Mouse (Mus musculus) liver, embryonic 14 days (tissue): Measurements from ENCODE around the gene Tsen54. TPM values are rescaled to one million over a fixed set of nuclear protein-coding genes. Genes with fewer than 3 reads are reported as not detected.

ENCODE experiments used
- polyA plus RNA-seq: library from polyadenylated mRNA; depleted of rRNA; stranded (reverse); fragments of >200 nt; gene quantifications from 2 replicates; pipeline ENCODE4 v1.2.3, GENCODE M21; 2012; rRNA removed

Gene Tsen54
- polyA plus RNA-seq = 11.0 and 12.6 TPM in 2 replicates

DNA sequence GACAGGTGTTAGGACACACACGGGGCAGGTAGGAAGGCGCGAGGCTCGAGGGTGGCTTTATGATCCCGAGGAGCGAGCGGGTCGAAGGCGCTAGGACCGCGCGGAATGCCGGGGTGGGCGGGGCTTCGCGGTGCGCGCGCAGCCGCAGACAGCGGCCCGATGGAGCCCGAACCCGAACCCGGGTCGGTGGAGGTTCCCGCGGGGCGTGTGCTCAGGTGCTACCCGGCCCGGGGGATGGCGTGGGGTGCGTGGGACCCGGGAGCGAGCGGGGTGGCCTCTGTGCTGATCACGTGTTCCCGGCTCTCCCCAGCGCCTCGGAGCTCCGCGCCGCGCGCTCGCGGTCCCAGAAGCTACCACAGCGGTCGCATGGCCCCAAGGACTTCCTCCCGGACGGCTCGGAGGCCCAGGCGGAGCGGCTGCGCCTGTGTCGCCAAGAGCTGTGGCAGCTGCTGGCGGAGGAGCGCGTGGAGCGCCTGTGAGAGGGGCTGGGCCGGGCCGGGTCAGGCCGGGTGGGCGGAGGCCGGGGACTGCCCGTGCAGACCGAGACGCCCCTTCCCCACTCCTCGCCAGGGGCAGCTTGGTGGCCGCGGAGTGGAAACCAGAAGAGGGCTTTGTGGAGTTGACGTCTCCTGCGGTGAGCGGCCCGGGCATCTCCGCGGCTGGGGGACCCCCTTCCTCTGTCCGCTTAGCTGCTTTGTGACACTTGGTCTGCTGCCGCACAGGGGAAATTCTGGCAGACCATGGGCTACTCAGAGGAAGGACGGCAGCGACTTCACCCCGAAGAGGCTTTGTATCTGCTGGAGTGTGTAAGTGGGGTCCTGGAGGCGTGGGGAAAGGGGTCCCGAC, at the start of gene Tsen54:
TSS of gene Tsen54 (plus strand) at position 120 of the 846 bp plus-strand sequence.

DNA sequence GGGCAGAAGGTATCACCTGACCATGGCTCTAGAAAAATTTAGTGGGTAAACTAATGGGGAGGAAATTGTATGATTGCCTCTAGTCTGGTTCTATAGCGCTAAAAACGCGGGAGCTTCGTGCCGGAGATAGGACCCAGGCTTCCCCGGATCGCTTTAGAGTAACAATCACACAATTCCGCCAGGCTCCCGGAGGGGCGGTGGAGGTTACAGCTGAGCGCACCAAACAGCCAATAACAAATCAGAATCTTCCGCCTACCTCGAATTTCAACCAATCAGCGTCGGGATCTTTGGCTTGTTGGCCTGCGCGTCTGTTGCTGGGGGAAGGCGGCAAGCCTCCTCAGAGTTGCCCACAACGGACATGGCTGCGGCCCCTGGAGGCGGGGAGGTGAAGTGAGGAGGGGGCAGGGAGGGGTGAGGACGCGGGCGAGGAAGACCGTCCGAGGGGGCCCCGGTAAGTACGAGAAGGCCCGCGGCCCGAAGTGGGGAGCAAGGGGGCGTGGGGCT, 49.4 kb upstream of the Tsen54 start, which contains the start of gene Tmem94:
TSS of gene Tmem94 (plus strand) at position 331 of the 504 bp plus-strand sequence.

DNA sequence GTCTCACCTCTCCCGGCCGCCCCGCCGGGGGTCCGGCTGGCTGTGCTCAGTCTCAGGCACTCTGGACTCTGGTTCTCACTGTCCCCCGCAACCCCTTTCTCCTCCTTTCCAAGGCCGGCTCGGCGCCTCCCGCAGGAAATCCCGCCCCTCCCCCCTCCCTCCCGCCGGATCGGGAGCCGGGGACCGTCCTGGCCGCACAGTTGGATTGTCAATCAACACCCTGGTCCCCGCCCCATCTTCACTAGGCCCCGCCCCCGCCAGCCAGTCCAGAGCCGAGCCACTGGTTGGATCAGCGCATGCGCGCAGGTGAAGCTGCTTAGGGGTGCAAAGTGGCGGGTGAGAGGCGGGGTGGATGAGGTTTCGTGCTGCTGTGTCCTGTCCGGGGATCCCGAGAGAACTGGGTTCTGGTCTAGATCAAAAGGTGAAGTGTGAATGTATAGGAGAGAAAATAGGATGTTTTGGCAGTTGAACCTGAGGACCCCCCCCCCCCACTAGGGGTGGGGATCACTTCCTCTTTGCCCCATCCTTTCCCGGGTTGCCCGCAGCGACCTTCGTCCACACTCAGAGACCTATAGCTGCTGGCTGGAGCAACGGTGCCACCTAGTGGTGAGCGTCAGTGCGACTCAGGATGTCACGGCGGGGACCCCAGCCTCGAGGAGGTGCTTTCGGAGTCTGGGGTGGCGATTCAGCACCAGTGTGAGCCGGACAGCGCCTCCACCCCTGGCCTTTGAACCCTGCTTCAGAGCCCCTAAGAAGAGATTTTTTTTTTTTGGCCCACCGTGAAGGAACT, 822 bp upstream of the Tsen54 start, which contains the start of gene Caskin2:
TSS of gene Caskin2 (minus strand) at position 133 of the 790 bp plus-strand sequence.

DNA sequence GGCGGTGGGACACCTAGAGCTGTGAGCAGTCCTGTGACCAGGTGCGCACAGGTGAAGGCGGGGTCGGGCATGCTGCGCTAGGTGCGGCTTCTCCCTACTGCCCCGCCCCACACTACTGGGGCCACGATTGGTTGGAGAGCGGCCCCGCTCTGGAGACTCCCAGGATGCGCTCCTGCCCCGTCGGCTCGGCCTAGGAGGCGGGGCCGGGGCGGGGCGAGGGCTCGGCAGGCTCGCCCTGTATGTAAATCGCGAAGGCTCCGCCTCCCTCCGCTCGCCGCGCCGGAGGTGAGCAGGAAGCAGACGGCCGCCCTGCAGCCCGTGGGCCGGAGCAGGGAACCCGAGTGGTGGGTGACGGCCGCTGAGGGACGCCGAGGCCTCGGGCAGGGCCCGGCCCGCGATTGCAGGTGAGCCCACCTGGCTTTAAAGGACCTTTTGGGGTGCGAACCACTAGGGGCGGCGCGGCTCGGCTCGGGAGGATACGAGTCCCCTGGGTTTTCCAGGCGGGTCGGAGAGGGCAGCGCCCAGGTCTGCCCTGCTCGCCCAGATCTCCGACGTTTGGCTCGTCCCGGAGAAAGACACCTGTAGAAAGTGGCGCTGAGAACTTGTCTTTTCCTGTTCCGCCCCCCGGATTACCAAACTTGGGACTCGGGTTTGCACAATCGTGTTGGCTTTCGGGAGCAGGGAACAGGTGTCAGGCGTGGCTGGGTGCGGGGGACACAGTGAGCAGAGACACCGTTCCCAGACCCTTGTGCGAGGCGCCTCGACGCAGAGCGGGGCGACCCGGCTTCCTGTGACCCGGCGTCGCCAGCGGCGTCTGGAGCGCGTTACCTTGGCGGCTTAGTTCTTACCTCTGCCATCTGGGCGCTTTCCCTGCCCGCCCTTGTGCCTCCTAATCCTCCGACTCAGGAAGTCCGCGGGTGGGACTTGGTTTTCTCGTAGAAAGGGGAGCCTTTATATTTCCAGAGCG, 9.5 kb downstream of the Tsen54 start, which contains the start of gene Llgl2:
TSS of gene Llgl2 (plus strand) at position 276 of the 967 bp plus-strand sequence.

DNA sequence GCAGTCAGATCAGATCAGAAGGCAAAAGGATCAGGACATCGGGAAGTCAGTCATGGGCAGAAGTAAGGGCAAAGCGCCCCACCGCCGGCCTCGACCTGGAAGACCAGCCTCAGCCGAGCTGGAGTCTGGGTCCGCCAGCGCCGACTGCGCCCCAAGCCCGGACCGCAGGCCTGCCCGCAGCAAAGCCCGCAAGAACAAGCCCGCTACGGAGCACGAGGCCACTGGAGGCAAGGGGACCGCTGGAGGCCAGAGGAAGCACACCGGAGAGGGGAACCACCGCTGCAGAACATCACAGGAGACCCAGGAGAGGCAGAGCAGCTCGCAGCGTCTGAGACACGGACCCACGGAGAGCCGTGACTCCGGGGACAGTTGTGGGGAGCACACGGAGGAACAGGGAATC, 43.8 kb downstream of the Tsen54 start, which contains the start of gene Myo15b:
TSS of gene Myo15b (plus strand) at position 53 of the 400 bp plus-strand sequence.

Other genes with a start within 250 kb of the Tsen54 start
- 23.4 and 26.4 TPM in 2 replicates for gene Mrps7, start 210.8 kb upstream of the Tsen54 start, polyA plus RNA-seq
- 8.0 and 9.9 TPM in 2 replicates for gene Gga3, start 210.7 kb upstream of the Tsen54 start, polyA plus RNA-seq
- 23.5 and 27.8 TPM in 2 replicates for gene Mif4gd, start 201.8 kb upstream of the Tsen54 start, polyA plus RNA-seq
- 9.3 and 9.9 TPM in 2 replicates for gene Slc25a19, start 186.4 kb upstream of the Tsen54 start, polyA plus RNA-seq
- gene Grb2, start 106.1 kb upstream of the Tsen54 start, polyA plus RNA-seq = 21.8 and 24.1 TPM in 2 replicates
- gene Tmem94, start 49.3 kb upstream of the Tsen54 start, polyA plus RNA-seq = 9.0 and 10.3 TPM in 2 replicates
- 6.1 and 7.1 TPM in 2 replicates for gene Caskin2, start 1.1 kb upstream of the Tsen54 start, polyA plus RNA-seq
- 9.6 and 10.2 TPM in 2 replicates for gene Llgl2, start 9.3 kb downstream of the Tsen54 start, polyA plus RNA-seq
- gene Myo15b, start 43.7 kb downstream of the Tsen54 start, polyA plus RNA-seq = 0.27 and 0.48 TPM in 2 replicates
- gene Smim5, start 85.2 kb downstream of the Tsen54 start, polyA plus RNA-seq = 21.1 and 25.1 TPM in 2 replicates
- gene Smim6, start 97.3 kb downstream of the Tsen54 start, polyA plus RNA-seq = 1.4 and 2.2 TPM in 2 replicates
- gene Sap30bp, start 118.6 kb downstream of the Tsen54 start, polyA plus RNA-seq = 25.8 and 29.5 TPM in 2 replicates
- 6.3 and 7.7 TPM in 2 replicates for gene Recql5, start 118.8 kb downstream of the Tsen54 start, polyA plus RNA-seq
- gene Itgb4, start 160.0 kb downstream of the Tsen54 start, polyA plus RNA-seq = 0.09 and 0.11 TPM in 2 replicates
- 50.4 and 60.3 TPM in 2 replicates for gene Galk1, start 198.0 kb downstream of the Tsen54 start, polyA plus RNA-seq
- gene H3f3b, start 213.2 kb downstream of the Tsen54 start, polyA plus RNA-seq = 250 and 282 TPM in 2 replicates
- gene Unk, start 215.6 kb downstream of the Tsen54 start, polyA plus RNA-seq = 11.1 and 11.6 TPM in 2 replicates